Mouse (Mus musculus) adrenal gland (tissue): ENCODE results near the gene 1110004F10Rik.
"Not testable (repeated sequence)": the region's sequence is repeated elsewhere in the genome, so short reads cannot be mapped to it uniquely, and the experiment has no call there.

Experiments used
- intact Hi-C: fragments of 180-260 bp; cut with DNase I; formaldehyde crosslinking; loops from one replicate; pipeline ENCODE4 v1.15.1; 2025

1110004F10Rik gene

GRCm38 (mm10) chr7:116084366-116084765 lies 45.2 kb downstream of the 1110004F10Rik start, which contains the start of gene Gm4353:
Gene Gm4353, minus strand, starts transcription at chr7:116084635.
- intact Hi-C loops: not testable (repeated sequence)

GRCm38 (mm10) chr7:116092710-116093465 lies 53.7 kb downstream of the 1110004F10Rik start:
- intact Hi-C loops: no loop called here

- intact Hi-C loops: no loop called here
Measured at GRCm38 (mm10) chr7:116093466-116093850, 54.3 kb downstream of the 1110004F10Rik start.

GRCm38 (mm10) chr7:116099952-116100528 lies 60.8 kb downstream of the 1110004F10Rik start:
- intact Hi-C loops: no loop called here

- intact Hi-C loops: no loop called here
Measured at GRCm38 (mm10) chr7:116103091-116103490, 63.9 kb downstream of the 1110004F10Rik start.

GRCm38 (mm10) chr7:116110661-116111060 lies 71.5 kb downstream of the 1110004F10Rik start:
- intact Hi-C loops: no loop called here

GRCm38 (mm10) chr7:116111546-116111945 lies 72.3 kb downstream of the 1110004F10Rik start:
- intact Hi-C loops: no loop called here

GRCm38 (mm10) chr7:116115216-116115930 lies 76.2 kb downstream of the 1110004F10Rik start:
- intact Hi-C loops: no loop called here

GRCm38 (mm10) chr7:116115991-116116390 lies 76.8 kb downstream of the 1110004F10Rik start:
- intact Hi-C loops: no loop called here

- intact Hi-C loops: no loop called here
Measured at GRCm38 (mm10) chr7:116119306-116119857, 80.2 kb downstream of the 1110004F10Rik start.

- intact Hi-C loops: no loop called here
Measured at GRCm38 (mm10) chr7:116120737-116121136, 81.5 kb downstream of the 1110004F10Rik start.

GRCm38 (mm10) chr7:116121202-116121601 lies 82.0 kb downstream of the 1110004F10Rik start:
- intact Hi-C loops: no loop called here

- intact Hi-C loops: no loop called here
Measured at GRCm38 (mm10) chr7:116122981-116123596, 83.9 kb downstream of the 1110004F10Rik start.

- intact Hi-C loops: no loop called here
Measured at GRCm38 (mm10) chr7:116123597-116123985, 84.4 kb downstream of the 1110004F10Rik start.

GRCm38 (mm10) chr7:116124057-116124456 lies 84.9 kb downstream of the 1110004F10Rik start:
- intact Hi-C loops: no loop called here

GRCm38 (mm10) chr7:116125671-116126070 lies 86.5 kb downstream of the 1110004F10Rik start:
- intact Hi-C loops: no loop called here

GRCm38 (mm10) chr7:116127052-116127451 lies 87.9 kb downstream of the 1110004F10Rik start:
- intact Hi-C loops: no loop called here

- intact Hi-C loops: no loop called here
Measured at GRCm38 (mm10) chr7:116128286-116128685, 89.1 kb downstream of the 1110004F10Rik start.

- intact Hi-C loops: no loop called here
Measured at GRCm38 (mm10) chr7:116129374-116129773, 90.2 kb downstream of the 1110004F10Rik start.

- intact Hi-C loops: no loop called here
Measured at GRCm38 (mm10) chr7:116131390-116131789, 92.2 kb downstream of the 1110004F10Rik start.

- intact Hi-C loops: no loop called here
Measured at GRCm38 (mm10) chr7:116132078-116132477, 92.9 kb downstream of the 1110004F10Rik start.
